23 mouse cellular contexts compared by ENCODE assay signal in the genomic region with DNA sequence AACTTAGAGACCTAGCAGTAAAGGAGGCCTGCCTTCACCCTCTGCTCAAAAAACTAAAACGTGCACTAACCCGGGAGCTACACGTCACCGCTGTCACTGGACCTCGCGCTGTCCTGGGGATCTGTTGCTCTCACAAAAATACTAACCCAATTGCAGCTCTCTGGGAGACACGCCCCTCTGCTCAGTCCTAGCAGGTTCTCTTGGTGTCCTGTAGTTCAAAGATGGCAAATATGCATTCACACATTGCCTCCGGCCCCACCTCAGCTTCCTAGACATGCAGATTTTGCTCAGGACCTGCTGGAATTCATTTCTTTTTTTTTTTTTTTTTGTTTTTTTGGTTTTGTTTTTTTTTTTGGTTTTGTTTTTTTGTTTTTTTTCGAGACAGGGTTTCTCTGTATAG.
"Had no signal": no experiment of that assay in that cellular context is flagged by ENCODE, and none has a peak within 500 bp of the region (broad histone marks: within the 10 kb centered on the region; RNA-seq: fewer than 3 reads in every experiment).

No protein-coding gene starts in this region.

- H3K4me1 ChIP-seq: heart, embryonic 15.5 days; hindbrain, embryonic 13.5 days; hindbrain, embryonic 15.5 days; intestine, embryonic 15.5 days; liver, embryonic 13.5 days; liver, embryonic 15.5 days had no signal

- H3K27ac ChIP-seq: heart, embryonic 13.5 days; heart, embryonic 15.5 days; hindbrain, embryonic 13.5 days; hindbrain, embryonic 15.5 days; hindbrain, postnatal 0 days; intestine, embryonic 15.5 days; layer of hippocampus, adult 2 months; left cerebral cortex, adult 2 months; limb, embryonic 10.5 days; limb, embryonic 12.5 days; liver, embryonic 13.5 days; liver, embryonic 15.5 days had no signal

- H3K9me3 ChIP-seq: heart, embryonic 13.5 days; heart, embryonic 15.5 days; hindbrain, embryonic 13.5 days; hindbrain, embryonic 15.5 days; intestine, embryonic 15.5 days; limb, embryonic 10.5 days; limb, embryonic 12.5 days; liver, embryonic 13.5 days; liver, embryonic 15.5 days had no signal

- DNase-seq: gastrocnemius, postnatal 14 days; gastrocnemius, postnatal 36 days; heart, adult 18-20 months; heart, postnatal 14 days; heart, postnatal 36 days; kidney, adult 18-20 months; kidney, adult 8-10 months; kidney, postnatal 10 days; kidney, postnatal 25 days; kidney, postnatal 4 days; liver; liver, embryonic 13.5 days had no signal

- H3K4me3 ChIP-seq: heart, embryonic 13.5 days; heart, embryonic 15.5 days; hindbrain, embryonic 13.5 days; hindbrain, embryonic 15.5 days; intestine, embryonic 15.5 days; layer of hippocampus, adult 2 months; left cerebral cortex, adult 2 months; limb, embryonic 10.5 days; limb, embryonic 12.5 days; liver, embryonic 13.5 days; liver, embryonic 15.5 days had no signal

- H3K27me3 ChIP-seq: heart, embryonic 13.5 days; heart, embryonic 15.5 days; hindbrain, embryonic 13.5 days; hindbrain, embryonic 15.5 days; intestine, embryonic 15.5 days; limb, embryonic 12.5 days; liver, embryonic 13.5 days; liver, embryonic 15.5 days had no signal
